Mouse (Mus musculus) cortical plate, adult 2 months (tissue): ENCODE data around the gene Celf2.

Experiments used
- CTCF ChIP-seq: fragments of 200-500 bp; IDR thresholded peaks from 2 replicates; pipeline ENCODE4 v1.5.1; 2011; ENCODE audit warnings: mild to moderate bottlenecking, control low read depth, low read length; ENCODE audit not compliant: insufficient read depth; ENCODE audit errors: extremely low read depth
- POLR2A ChIP-seq: fragments of 200-500 bp; IDR thresholded peaks from 2 replicates; pipeline ENCODE4 v1.6.1; 2011; ENCODE audit warnings: mild to moderate bottlenecking, low read length, control low read depth; ENCODE audit not compliant: insufficient read depth; ENCODE audit errors: extremely low read depth

- TF ChIP-seq CTCF: no peak
- TF ChIP-seq POLR2A: no peak
Measured at GRCm38 (mm10) chr2:6602163-6602562, 907.2 kb downstream of the Celf2 start.
